Mouse (Mus musculus) spleen, adult 2 months (tissue): ENCODE measurements around the gene Mpig6b. TPM values are rescaled to one million over a fixed set of nuclear protein-coding genes. Genes with fewer than 3 reads are reported as not detected.

Experiments
- DNase-seq, 2 experiments: peaks; one replicate each; pipeline versions ENCODE4 v3.0.0 to v3.0.0-alpha.2; 2012 to 2021; ENCODE audit warnings: low spot score in 2 of 2, low read depth in 1 of 2
- H3K27ac ChIP-seq: fragments of 200-500 bp; 2 replicates; pipeline ENCODE4 v1.5.1; 2012; ENCODE audit warnings: low read length, inconsistent platforms; ENCODE audit not compliant: insufficient read depth
- H3K27me3 ChIP-seq: fragments of 200-500 bp; 2 replicates; pipeline ENCODE4 v1.6.1; 2012; ENCODE audit warnings: mild to moderate bottlenecking, moderate library complexity, low read length, inconsistent platforms; ENCODE audit not compliant: control insufficient read depth, insufficient read depth
- H3K36me3 ChIP-seq: fragments of 200-500 bp; 2 replicates; pipeline ENCODE4 v1.6.1; 2012; ENCODE audit warnings: mild to moderate bottlenecking, low read length, inconsistent platforms; ENCODE audit not compliant: control insufficient read depth, insufficient read depth
- H3K4me1 ChIP-seq: fragments of 200-500 bp; 2 replicates; pipeline ENCODE4 v1.6.1; 2011; ENCODE audit warnings: inconsistent platforms; ENCODE audit not compliant: control insufficient read depth, insufficient read depth, insufficient read length
- H3K4me3 ChIP-seq: fragments of 200-500 bp; 2 replicates; pipeline ENCODE4 v1.5.1; 2011; ENCODE audit warnings: mild to moderate bottlenecking, inconsistent platforms; ENCODE audit not compliant: insufficient read depth, insufficient read length; ENCODE audit errors: extremely low read depth
- CTCF ChIP-seq: fragments of 200-500 bp; IDR thresholded peaks from 2 replicates; pipeline ENCODE4 v1.5.1; 2011; ENCODE audit warnings: mild to moderate bottlenecking, inconsistent platforms; ENCODE audit not compliant: insufficient read depth, insufficient read length, insufficient replicate concordance; ENCODE audit errors: extremely low read depth
- POLR2A ChIP-seq: fragments of 200-500 bp; IDR thresholded peaks from 2 replicates; pipeline ENCODE4 v1.6.1; 2011; ENCODE audit warnings: low read depth, low read length, inconsistent platforms
- WGBS: fragments of 180-500 bp; shearing (Covaris S2); methylation state at CpG from one replicate; pipeline ENCODE4 v1.1.7; 2018; 5-methylcytosine and 5-hydroxymethylcytosine counted together
- polyA plus RNA-seq: library from polyadenylated mRNA; depleted of rRNA; stranded (reverse); fragments of >200 nt; gene quantifications from 2 replicates; pipeline ENCODE4 v1.2.3, GENCODE M21; 2012

Gene Mpig6b
- polyA plus RNA-seq, 1 experiment: 4.8 TPM

DNA sequence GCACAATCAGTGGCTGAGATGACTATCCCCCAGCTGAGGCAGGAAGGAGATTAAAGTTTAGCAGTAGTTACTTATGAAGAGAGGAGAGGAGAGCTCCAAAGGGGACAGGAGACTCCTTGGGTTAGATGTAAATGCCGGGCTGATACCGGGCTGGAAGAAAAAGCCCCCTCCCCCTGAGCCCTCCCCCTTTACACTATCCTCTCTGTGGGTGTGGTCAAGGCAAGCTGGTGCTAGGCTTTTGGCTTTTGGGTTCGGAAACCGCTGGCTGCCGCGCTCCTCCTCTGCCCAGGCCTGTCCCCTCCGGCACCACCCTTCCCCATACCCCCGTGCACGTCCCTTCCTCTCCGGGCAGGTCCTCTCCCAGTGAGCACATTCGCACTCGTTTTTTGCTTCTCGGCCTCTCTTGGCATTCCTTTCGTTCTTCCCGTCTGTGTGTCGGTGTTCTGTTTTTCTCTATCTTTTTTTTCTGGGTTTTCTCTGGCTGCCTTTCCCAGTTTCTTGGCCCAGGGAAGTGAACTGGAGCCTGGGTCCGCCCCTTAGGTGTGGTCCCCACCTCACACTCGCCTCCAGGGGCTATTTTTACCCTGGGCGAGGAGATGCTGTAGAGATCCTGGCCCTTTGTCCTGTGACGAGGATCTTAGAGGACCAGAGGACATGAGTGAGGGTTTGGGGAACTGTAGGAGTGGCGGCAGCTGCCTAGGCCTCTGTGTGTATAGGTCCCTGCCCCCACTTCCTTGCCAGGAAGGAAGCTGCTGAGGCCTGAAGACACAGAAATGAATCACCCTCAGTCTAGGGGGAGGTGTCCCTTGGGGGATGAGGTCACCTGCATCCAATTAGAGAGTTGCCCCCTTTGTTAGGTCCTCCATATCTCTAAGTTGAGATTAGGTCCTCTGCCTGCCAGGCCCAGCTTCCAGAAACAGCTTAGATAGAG lies 14.6 kb downstream of the Mpig6b start:
- Histone ChIP-seq H3K36me3 (peaks cover 29% of the 10 kb centered on the region), H3K4me3 (peak overlapping the region; percentile 74), H3K27ac (peak overlapping the region; percentile 98), H3K27me3 (no peaks in the 10 kb centered on the region), H3K4me1 (peaks cover 26% of the 10 kb centered on the region)
- TF ChIP-seq CTCF (no peak), POLR2A (peak; percentile 95)
- peak; percentile 74 to 82 for DNase-seq
- under 1% methylated on average over 21 of the region's 21 CpGs for WGBS

DNA sequence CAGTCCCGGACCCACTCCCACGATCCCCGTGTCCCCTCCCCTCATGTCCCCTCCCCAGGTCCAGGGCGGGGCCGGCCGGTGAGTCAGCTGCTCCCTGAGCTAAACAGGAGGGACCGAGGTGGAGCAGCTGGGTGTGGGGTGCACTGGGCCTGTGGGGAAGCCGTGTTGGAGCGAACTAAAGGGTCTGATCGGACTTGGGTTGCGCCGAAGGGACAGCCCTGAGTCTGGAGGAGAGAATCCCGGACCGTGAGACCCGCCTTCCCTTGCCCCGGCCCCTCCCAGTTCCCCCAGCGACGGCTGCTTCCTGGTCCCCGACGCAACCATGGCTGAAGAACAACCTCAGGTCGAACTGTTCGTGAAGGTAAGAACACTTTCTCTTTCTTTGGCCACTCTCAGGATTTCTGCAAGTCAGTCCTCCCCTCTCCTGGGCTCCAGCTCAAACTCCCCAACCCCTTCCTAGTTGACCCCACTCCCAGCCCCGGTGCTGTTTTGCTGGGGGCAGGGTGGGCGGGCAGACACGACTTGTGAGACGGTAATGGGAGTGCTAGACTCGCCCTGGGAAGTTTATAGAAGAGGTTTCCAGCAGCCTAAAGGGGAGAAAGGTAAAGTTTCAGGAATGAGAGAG lies 15.7 kb downstream of the Mpig6b start:
- WGBS: under 1% methylated on average over 27 of the region's 27 CpGs
- H3K36me3 ChIP-seq: peaks cover 21% of the 10 kb centered on the region
- H3K27me3 ChIP-seq: no peaks in the 10 kb centered on the region
- TF ChIP-seq CTCF (no peak), POLR2A (peak; percentile 70)
- H3K4me1 ChIP-seq: peaks cover 26% of the 10 kb centered on the region
- H3K4me3 ChIP-seq: peak overlapping the region; percentile 74
- H3K27ac ChIP-seq: peak overlapping the region; percentile 98
- DNase-seq: peak in 1 of 2 experiments; percentile 80

DNA sequence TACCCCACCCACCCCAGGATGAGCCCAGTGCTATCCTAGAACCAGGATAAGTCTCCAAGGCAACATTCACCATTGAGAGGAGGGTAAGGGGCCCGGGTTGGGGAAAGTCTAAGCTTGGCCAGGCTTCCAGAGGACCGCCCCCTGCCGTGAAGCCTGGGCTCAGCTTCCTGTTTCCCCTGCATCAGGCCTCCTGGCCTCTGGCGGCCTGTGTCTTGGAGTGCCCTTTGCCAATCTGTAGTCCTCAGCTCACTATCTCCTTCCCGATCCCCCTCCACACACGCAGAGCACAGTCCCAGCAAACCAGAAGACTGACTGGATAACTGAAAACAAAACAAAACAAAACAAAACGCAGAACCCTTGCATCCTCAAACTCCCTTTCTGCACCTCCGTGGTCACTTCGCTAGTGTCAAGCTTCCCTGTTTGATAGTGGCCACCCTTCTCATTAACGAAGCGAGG lies 16.4 kb downstream of the Mpig6b start, which contains the start of gene Clic1:
TSS of gene Clic1 (plus strand) at position 406 of the 456 bp plus-strand sequence.
- TF ChIP-seq POLR2A: peak; percentile 46; the same call in 1 of the 2 replicates
- no peak for TF ChIP-seq CTCF
- under 1% methylated on average over 11 of the region's 11 CpGs for WGBS
- DNase-seq: peak in 1 of 2 experiments; percentile 54
- Histone ChIP-seq H3K27me3 (no peaks in the 10 kb centered on the region), H3K36me3 (peaks cover 18% of the 10 kb centered on the region), H3K4me1 (peaks cover 26% of the 10 kb centered on the region), H3K27ac (peak within 1 kb of the TSS; percentile 98), H3K4me3 (peak within 1 kb of the TSS; percentile 74)

DNA sequence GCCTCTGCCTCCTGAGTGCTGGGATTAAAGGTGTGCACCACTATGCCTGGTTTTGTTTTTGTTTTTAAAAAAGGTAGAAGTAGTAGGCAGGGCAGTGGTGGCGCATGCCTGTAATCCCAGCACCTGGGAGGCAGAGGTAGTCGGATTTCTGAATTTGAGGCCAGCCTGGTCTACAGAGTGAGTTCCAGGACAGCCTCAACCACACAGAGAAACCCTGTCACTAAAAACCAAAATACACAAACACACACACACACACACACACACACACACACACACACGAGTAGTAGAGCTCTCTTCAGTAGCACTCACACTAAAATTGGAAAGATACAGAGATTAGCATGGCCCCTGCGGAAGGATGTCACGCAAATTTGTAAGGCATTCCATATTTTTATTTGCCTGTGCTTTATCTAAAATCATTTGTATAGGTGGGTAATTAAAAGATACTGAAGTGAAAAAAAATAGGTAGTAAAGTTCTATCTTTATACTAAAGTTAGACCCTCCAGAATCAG lies 17.0 kb downstream of the Mpig6b start:
- H3K4me1 ChIP-seq: peaks cover 26% of the 10 kb centered on the region
- peaks cover 13% of the 10 kb centered on the region for H3K36me3 ChIP-seq
- 0 out of 2 replicates have a peak overlapping the region, but pooled peaks have one; percentile 2 for H3K4me3 ChIP-seq
- WGBS: 19% methylated on average over 5 of the region's 5 CpGs
- TF ChIP-seq CTCF (no peak), POLR2A (no peak)
- DNase-seq: no peak
- no peaks in the 10 kb centered on the region for H3K27me3 ChIP-seq
- peak overlapping the region; percentile 98 for H3K27ac ChIP-seq

DNA sequence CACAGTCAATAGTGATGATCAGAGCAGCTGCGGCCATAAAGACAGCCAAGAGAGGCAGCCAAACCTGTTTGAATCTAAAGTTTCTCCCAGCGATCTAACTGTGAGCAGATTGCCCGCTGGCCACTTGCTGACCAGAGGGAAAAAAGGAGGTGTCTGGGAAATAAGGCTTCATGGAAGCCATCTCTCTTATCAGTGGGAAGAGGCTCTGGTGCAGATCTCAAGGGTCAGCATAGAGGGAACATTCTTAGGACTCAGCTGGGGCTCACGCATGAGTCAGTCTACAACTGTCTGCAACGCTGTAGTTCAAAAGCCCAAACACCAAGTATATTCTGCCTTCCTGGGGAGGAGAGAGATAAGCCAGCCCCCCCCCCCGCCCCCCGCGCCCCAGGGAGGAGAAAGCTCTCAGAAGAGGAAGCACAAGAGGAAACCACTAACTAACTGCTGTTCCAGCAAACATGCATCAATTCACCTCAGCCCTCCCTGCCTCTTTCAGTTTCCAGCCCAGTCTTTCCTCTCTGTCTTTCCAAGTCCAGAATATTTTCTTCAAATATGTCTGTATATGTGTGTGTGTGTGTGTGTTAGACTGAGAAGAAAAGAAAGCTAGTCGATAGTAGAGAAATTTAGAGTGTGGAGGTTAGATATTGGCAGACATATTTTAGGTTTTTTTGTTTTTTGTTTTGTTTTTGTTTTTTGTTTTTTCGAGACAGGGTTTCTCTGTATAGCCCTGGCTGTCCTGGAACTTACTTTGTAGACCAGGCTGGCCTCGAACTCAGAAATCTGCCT lies 17.6 kb downstream of the Mpig6b start:
- WGBS: 2% methylated on average over 11 of the region's 11 CpGs
- Histone ChIP-seq H3K36me3 (peaks cover 8% of the 10 kb centered on the region), H3K4me3 (peak overlapping the region; percentile 32; the same call in 1 of the 2 replicates), H3K27me3 (no peaks in the 10 kb centered on the region), H3K4me1 (peaks cover 26% of the 10 kb centered on the region), H3K27ac (peak overlapping the region; percentile 91)
- TF ChIP-seq POLR2A (no peak; the same call in 1 of the 2 replicates), CTCF (no peak)
- peak; percentile 41 to 47 for DNase-seq

DNA sequence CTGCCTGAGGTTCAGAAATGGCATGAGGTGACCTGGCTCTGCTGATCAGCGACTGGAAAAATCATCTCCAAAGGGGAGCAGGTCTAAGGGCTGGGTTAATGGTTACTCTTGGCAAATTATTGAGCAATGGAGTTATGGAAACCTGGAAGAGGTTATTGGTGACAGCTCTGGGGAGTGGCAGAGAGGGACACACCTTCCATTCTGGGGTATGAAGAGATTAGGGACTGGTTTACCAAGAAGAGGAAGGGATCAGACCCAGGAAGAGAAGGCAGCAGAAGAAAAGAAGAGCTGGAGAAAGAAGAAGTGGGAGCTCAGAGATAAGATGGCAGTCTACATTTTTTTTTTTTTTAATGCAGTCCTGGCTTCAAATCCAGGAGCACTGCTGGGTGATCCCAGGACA lies 18.3 kb downstream of the Mpig6b start:
- TF ChIP-seq CTCF (no peak), POLR2A (no peak)
- Histone ChIP-seq H3K27me3 (no peaks in the 10 kb centered on the region), H3K4me1 (peaks cover 25% of the 10 kb centered on the region), H3K27ac (peak overlapping the region; percentile 84), H3K36me3 (peaks cover 3% of the 10 kb centered on the region), H3K4me3 (peak overlapping the region; percentile 32; the same call in 1 of the 2 replicates)
- DNase-seq: no peak
- WGBS: 22% methylated on average over 1 of the region's 1 CpGs
